Mouse (Mus musculus) CD4-positive, CD25-positive, alpha-beta regulatory T cell (primary cell): ENCODE data around the gene Lrrc49. TPM values are rescaled to one million over a fixed set of nuclear protein-coding genes. Genes with fewer than 3 reads are reported as not detected.

Experiments used
- polyA plus RNA-seq: library from polyadenylated mRNA; unstranded; fragments of 100-300 nt; shearing (Covaris generic); gene quantifications from one replicate; pipeline ENCODE4 v1.2.1, GENCODE M21; 2017

Lrrc49 gene
- polyA plus RNA-seq: 0.57 TPM

GRCm38 (mm10) chr9:60687891-60688324 lies at the start of gene Lrrc49:
Lrrc49 (minus strand) TSS chr9:60688158.

GRCm38 (mm10) chr9:60712771-60713541 lies 25.0 kb upstream of the Lrrc49 start, which contains the start of gene Larp6:
Larp6 (plus strand) TSS chr9:60712989.

GRCm38 (mm10) chr9:60521806-60522264 lies 166.1 kb downstream of the Lrrc49 start, which contains the start of gene Thsd4:
Thsd4 (minus strand) TSS chr9:60522046.

Other genes with a start within 250 kb of the Lrrc49 start
- gene Thsd4, start 166.1 kb downstream of the Lrrc49 start, polyA plus RNA-seq: 0.04 TPM
- gene Larp6, start 24.8 kb upstream of the Lrrc49 start, polyA plus RNA-seq: not detected
- 0.06 TPM for gene Uaca, start 106.4 kb upstream of the Lrrc49 start, polyA plus RNA-seq